Mouse (Mus musculus) G1E (cell line): ENCODE data around the gene Prkag3. TPM values are rescaled to one million over a fixed set of nuclear protein-coding genes. Genes with fewer than 3 reads are reported as not detected.

Source experiments
- ATAC-seq: 2 replicates; pipeline ENCODE4 v1.8.0; 2016; ENCODE audit warnings: mild to moderate bottlenecking; ENCODE audit not compliant: insufficient number of reproducible peaks, poor library complexity, low FRiP score, severe bottlenecking; ENCODE audit errors: extremely low read depth
- DNase-seq: peaks from one replicate; pipeline ENCODE4 v3.0.0; 2012; ENCODE audit warnings: low spot score
- H3K27me3 ChIP-seq: 2 replicates; pipeline ENCODE4 v1.6.1; 2012; ENCODE audit warnings: mild to moderate bottlenecking, low read length, inconsistent platforms; ENCODE audit not compliant: insufficient read depth
- H3K36me3 ChIP-seq: replicated peaks from 2 replicates; pipeline ENCODE3; 2012; ENCODE audit warnings: mild to moderate bottlenecking, inconsistent platforms
- H3K4me1 ChIP-seq: 2 replicates; pipeline ENCODE4 v1.6.1; 2012; ENCODE audit warnings: low read depth, low read length, inconsistent platforms, mixed read lengths; ENCODE audit not compliant: insufficient read depth
- H3K4me3 ChIP-seq: 2 replicates; pipeline ENCODE4 v1.5.1; 2012; ENCODE audit warnings: low read depth, mild to moderate bottlenecking, inconsistent platforms, low read length, moderate library complexity, mixed read lengths
- H3K9me3 ChIP-seq: replicated peaks from 2 replicates; pipeline ENCODE4 v1.6.1; 2012; ENCODE audit warnings: inconsistent platforms
- CTCF ChIP-seq: IDR thresholded peaks from 2 replicates; pipeline ENCODE4 v1.5.1; 2012; ENCODE audit warnings: low read depth, low read length, inconsistent platforms, mixed read lengths
- GATA1 ChIP-seq: IDR thresholded peaks from 2 replicates; pipeline ENCODE4 v1.6.1; 2012; ENCODE audit warnings: borderline replicate concordance, low read length, inconsistent platforms, mixed read lengths
- GATA2 ChIP-seq: IDR thresholded peaks from 2 replicates; pipeline ENCODE4 v1.6.1; 2012; ENCODE audit warnings: low read depth, low read length, inconsistent platforms, borderline replicate concordance
- POLR2AphosphoS5 ChIP-seq: IDR thresholded peaks from 2 replicates; pipeline ENCODE4 v1.6.1; 2012; ENCODE audit warnings: low read depth, low read length, inconsistent platforms; ENCODE audit not compliant: insufficient replicate concordance
- TAL1 ChIP-seq: conservative IDR thresholded peaks from 2 replicates; pipeline ENCODE4 v1.6.1; 2012; ENCODE audit warnings: low read depth, low read length, inconsistent platforms, mixed read lengths
- polyA plus RNA-seq: library from polyadenylated mRNA; stranded (reverse); fragments of >175 nt; gene quantifications from 2 replicates; pipeline ENCODE4 v1.2.3, GENCODE M21; 2012
- total RNA-seq, 2 experiments: library from RNA; stranded (forward) in 1 of 2; stranded (reverse) in 1 of 2; fragments of 200-1000 nt in 1 of 2; fragments of >200 nt in 1 of 2; fragmentation: Nextera tagmentation in 1 of 2; gene quantifications; 2 replicates each; pipeline ENCODE4 v1.2.3; 2014 to 2017

Prkag3 gene
- total and polyA plus RNA-seq, 3 experiments = not detected

GRCm38 (mm10) chr1:74771467-74771844 lies 22.4 kb upstream of the Prkag3 start:
- DNase-seq = no peak
- 0 out of 2 replicates have a peak, but pooled peaks cover 2% of the 10 kb centered on the region for H3K9me3 ChIP-seq
- peaks cover 45% of the 10 kb centered on the region for H3K27me3 ChIP-seq
- ATAC-seq = no peak
- peaks cover 10% of the 10 kb centered on the region for H3K4me1 ChIP-seq
- TF ChIP-seq GATA2 = no peak
- TF ChIP-seq CTCF = no peak
- TF ChIP-seq GATA1 = no peak
- TF ChIP-seq TAL1 = no peak
- no peak for TF ChIP-seq POLR2AphosphoS5
- no peaks in the 10 kb centered on the region for H3K36me3 ChIP-seq
- no peak overlapping the region for H3K4me3 ChIP-seq

- TF ChIP-seq GATA1 = no peak
- no peak for TF ChIP-seq POLR2AphosphoS5
- TF ChIP-seq TAL1 = no peak
- TF ChIP-seq CTCF = no peak
- TF ChIP-seq GATA2 = no peak
- Histone ChIP-seq H3K27me3 (peaks cover 44% of the 10 kb centered on the region), H3K4me1 (peaks cover 10% of the 10 kb centered on the region), H3K4me3 (no peak overlapping the region), H3K9me3 (0 out of 2 replicates have a peak, but pooled peaks cover 2% of the 10 kb centered on the region), H3K36me3 (no peaks in the 10 kb centered on the region)
- no peak for DNase-seq
- no peak for ATAC-seq
Observed at GRCm38 (mm10) chr1:74770727-74771466, 21.9 kb upstream of the Prkag3 start.

- Histone ChIP-seq H3K36me3 (no peaks in the 10 kb centered on the region), H3K9me3 (no peaks in the 10 kb centered on the region), H3K4me3 (no peak overlapping the region), H3K27me3 (peaks cover 4% of the 10 kb centered on the region; the same call in 1 of the 2 replicates), H3K4me1 (no peaks in the 10 kb centered on the region)
- DNase-seq (no peak), ATAC-seq (no peak)
- TF ChIP-seq GATA1 (no peak), CTCF (peak; percentile 10; the same call in 1 of the 2 replicates)
Observed at GRCm38 (mm10) chr1:74763081-74763480, 14.1 kb upstream of the Prkag3 start.

- H3K4me1 ChIP-seq = no peaks in the 10 kb centered on the region
- no peak overlapping the region for H3K4me3 ChIP-seq
- peaks cover 4% of the 10 kb centered on the region; the same call in 1 of the 2 replicates for H3K27me3 ChIP-seq
- DNase-seq (no peak), ATAC-seq (no peak)
- no peak for TF ChIP-seq CTCF
- no peak for TF ChIP-seq TAL1
- TF ChIP-seq POLR2AphosphoS5 = no peak
- TF ChIP-seq GATA2 = no peak
- no peak for TF ChIP-seq GATA1
- H3K9me3 ChIP-seq = no peaks in the 10 kb centered on the region
- no peaks in the 10 kb centered on the region for H3K36me3 ChIP-seq
Observed at GRCm38 (mm10) chr1:74759773-74760172, 10.8 kb upstream of the Prkag3 start.

- no peaks in the 10 kb centered on the region for H3K27me3 ChIP-seq
- no peaks in the 10 kb centered on the region for H3K4me1 ChIP-seq
- H3K36me3 ChIP-seq = no peaks in the 10 kb centered on the region
- no peaks in the 10 kb centered on the region for H3K9me3 ChIP-seq
- no peak for TF ChIP-seq CTCF
- TF ChIP-seq POLR2AphosphoS5 = no peak
- TF ChIP-seq GATA1 = no peak
- no peak for TF ChIP-seq TAL1
- TF ChIP-seq GATA2 = no peak
- no peak overlapping the region for H3K4me3 ChIP-seq
- no peak for DNase-seq
- ATAC-seq = no peak
Observed at GRCm38 (mm10) chr1:74754175-74754785, 5.3 kb upstream of the Prkag3 start.

GRCm38 (mm10) chr1:74753266-74753974 lies 4.4 kb upstream of the Prkag3 start:
- H3K27me3 ChIP-seq = no peaks in the 10 kb centered on the region; the same call in 1 of the 2 replicates
- no peaks in the 10 kb centered on the region for H3K4me1 ChIP-seq
- H3K9me3 ChIP-seq = no peaks in the 10 kb centered on the region
- H3K36me3 ChIP-seq = no peaks in the 10 kb centered on the region
- TF ChIP-seq TAL1 (no peak), GATA1 (no peak), CTCF (no peak), POLR2AphosphoS5 (no peak), GATA2 (no peak)
- no peak for ATAC-seq
- DNase-seq = no peak
- H3K4me3 ChIP-seq = no peak overlapping the region
